Mouse (Mus musculus): Measurements from ENCODE around the gene Rtbdn. TPM values are rescaled to one million over a fixed set of nuclear protein-coding genes. Genes with fewer than 3 reads are reported as not detected.

Gene Rtbdn
- polyA plus RNA-seq, 1 experiment from 2014 or later: 0.30 TPM

GRCm38 (mm10) chr8:84945633-84946527 lies 911 bp upstream of the Rtbdn start:
- Histone ChIP-seq H3K9ac (replicated peaks; ENCODE audit: low read length) (peak overlapping the region; percentile 33; the same call in 1 of the 2 replicates), H3K27ac (ENCODE audit: low read length) (no peak overlapping the region), H3K9me3 (ENCODE audit: low read length) (no peaks in the 10 kb centered on the region), H3K4me3 (ENCODE audit: low read length) (peak overlapping the region; percentile 49), H3K4me1 (ENCODE audit: insufficient read depth, low read length) (peaks cover 12% of the 10 kb centered on the region), H3K36me3 (ENCODE audit: insufficient read depth, low read length) (no peaks in the 10 kb centered on the region), H3K27me3 (ENCODE audit: insufficient read depth, low read length) (peaks cover 67% of the 10 kb centered on the region), H3K4me2 (replicated peaks; ENCODE audit: low read depth, low read length) (peak overlapping the region; percentile 69)
- ATAC-seq (ENCODE audit: low FRiP score, low TSS enrichment): no peak
- 2% methylated on average over 43 of the region's 67 CpGs for WGBS

- ATAC-seq (ENCODE audit: low FRiP score, low TSS enrichment): peak; percentile 37; the same call in 1 of the 2 replicates
- H3K27ac ChIP-seq (ENCODE audit: low read length): no peak overlapping the region
Observed at GRCm38 (mm10) chr8:84947241-84947545, 402 bp downstream of the Rtbdn start.

GRCm38 (mm10) chr8:84949753-84950152 lies 3.0 kb downstream of the Rtbdn start:
- H3K9ac ChIP-seq (replicated peaks; ENCODE audit: low read length): no peak overlapping the region
- H3K36me3 ChIP-seq (ENCODE audit: insufficient read depth, low read length): no peaks in the 10 kb centered on the region
- H3K4me1 ChIP-seq (ENCODE audit: insufficient read depth, low read length): peaks cover 12% of the 10 kb centered on the region
- no peaks in the 10 kb centered on the region for H3K9me3 ChIP-seq (ENCODE audit: low read length)
- WGBS: 20% methylated on average over 12 of the region's 12 CpGs
- H3K27me3 ChIP-seq (ENCODE audit: insufficient read depth, low read length): peaks cover 58% of the 10 kb centered on the region
- no peak overlapping the region for H3K4me3 ChIP-seq (ENCODE audit: low read length)
- ATAC-seq (ENCODE audit: low FRiP score, low TSS enrichment): no peak
- H3K27ac ChIP-seq (ENCODE audit: low read length): no peak overlapping the region
- H3K4me2 ChIP-seq (replicated peaks; ENCODE audit: low read depth, low read length): no peak overlapping the region

More at GRCm38 (mm10) chr8:84947241-84947545, 402 bp downstream of the Rtbdn start:
- peaks cover 12% of the 10 kb centered on the region for H3K4me1 ChIP-seq (ENCODE audit: insufficient read depth, low read length)
- 11% methylated on average over 9 of the region's 9 CpGs for WGBS
- peaks cover 68% of the 10 kb centered on the region for H3K27me3 ChIP-seq (ENCODE audit: insufficient read depth, low read length)
- H3K4me3 ChIP-seq (ENCODE audit: low read length): no peak overlapping the region
- no peak overlapping the region for H3K4me2 ChIP-seq (replicated peaks; ENCODE audit: low read depth, low read length)
- H3K9ac ChIP-seq (replicated peaks; ENCODE audit: low read length): no peak overlapping the region
- no peaks in the 10 kb centered on the region for H3K36me3 ChIP-seq (ENCODE audit: insufficient read depth, low read length)
- no peaks in the 10 kb centered on the region for H3K9me3 ChIP-seq (ENCODE audit: low read length)

- no peak overlapping the region for H3K4me3 ChIP-seq (ENCODE audit: low read length)
- 10% methylated on average over 18 of the region's 18 CpGs for WGBS
- H3K27me3 ChIP-seq (ENCODE audit: insufficient read depth, low read length): peaks cover 34% of the 10 kb centered on the region
- H3K36me3 ChIP-seq (ENCODE audit: insufficient read depth, low read length): peaks cover 5% of the 10 kb centered on the region; the same call in 1 of the 2 replicates
- H3K9ac ChIP-seq (replicated peaks; ENCODE audit: low read length): no peak overlapping the region
- 0 out of 2 replicates have a peak overlapping the region, but pooled peaks have one; percentile 4 for H3K4me2 ChIP-seq (replicated peaks; ENCODE audit: low read depth, low read length)
- ATAC-seq (ENCODE audit: low FRiP score, low TSS enrichment): 0 out of 2 replicates have a peak, but pooled peaks have one; percentile 50
- H3K9me3 ChIP-seq (ENCODE audit: low read length): no peaks in the 10 kb centered on the region
- no peaks in the 10 kb centered on the region for H3K4me1 ChIP-seq (ENCODE audit: insufficient read depth, low read length)
- H3K27ac ChIP-seq (ENCODE audit: low read length): no peak overlapping the region
Observed at GRCm38 (mm10) chr8:84952612-84953255, 5.9 kb downstream of the Rtbdn start.

- no peak for ATAC-seq (ENCODE audit: low FRiP score, low TSS enrichment)
- no peaks in the 10 kb centered on the region for H3K9me3 ChIP-seq (ENCODE audit: low read length)
- H3K36me3 ChIP-seq (ENCODE audit: insufficient read depth, low read length): peaks cover 23% of the 10 kb centered on the region; the same call in 1 of the 2 replicates
- H3K4me2 ChIP-seq (replicated peaks; ENCODE audit: low read depth, low read length): no peak overlapping the region
- no peak overlapping the region for H3K27ac ChIP-seq (ENCODE audit: low read length)
- peaks cover 9% of the 10 kb centered on the region; the same call in 1 of the 2 replicates for H3K27me3 ChIP-seq (ENCODE audit: insufficient read depth, low read length)
- no peak overlapping the region for H3K9ac ChIP-seq (replicated peaks; ENCODE audit: low read length)
- no peaks in the 10 kb centered on the region for H3K4me1 ChIP-seq (ENCODE audit: insufficient read depth, low read length)
- 51% methylated on average over 2 of the region's 2 CpGs for WGBS
- H3K4me3 ChIP-seq (ENCODE audit: low read length): no peak overlapping the region
Observed at GRCm38 (mm10) chr8:84956768-84957167, 10.0 kb downstream of the Rtbdn start.

GRCm38 (mm10) chr8:84959811-84960210 lies 13.0 kb downstream of the Rtbdn start:
- H3K4me1 ChIP-seq (ENCODE audit: insufficient read depth, low read length): peaks cover under 1% of the 10 kb centered on the region
- H3K9ac ChIP-seq (replicated peaks; ENCODE audit: low read length): no peak overlapping the region
- H3K4me3 ChIP-seq (ENCODE audit: low read length): no peak overlapping the region
- 89% methylated on average over 7 of the region's 7 CpGs for WGBS
- H3K36me3 ChIP-seq (ENCODE audit: insufficient read depth, low read length): peaks cover 23% of the 10 kb centered on the region; the same call in 1 of the 2 replicates
- no peak overlapping the region for H3K27ac ChIP-seq (ENCODE audit: low read length)
- ATAC-seq (ENCODE audit: low FRiP score, low TSS enrichment): no peak
- no peaks in the 10 kb centered on the region for H3K27me3 ChIP-seq (ENCODE audit: insufficient read depth, low read length)
- no peak overlapping the region for H3K4me2 ChIP-seq (replicated peaks; ENCODE audit: low read depth, low read length)
- no peaks in the 10 kb centered on the region for H3K9me3 ChIP-seq (ENCODE audit: low read length)

- ATAC-seq (ENCODE audit: low FRiP score, low TSS enrichment): no peak
Observed at GRCm38 (mm10) chr8:84963952-84964351, 17.2 kb downstream of the Rtbdn start.

GRCm38 (mm10) chr8:84965731-84966291 lies 19.0 kb downstream of the Rtbdn start:
- peak; percentile 89 for ATAC-seq (ENCODE audit: low FRiP score, low TSS enrichment)
- peak overlapping the region; percentile 70 for H3K9ac ChIP-seq (replicated peaks; ENCODE audit: low read length)
- H3K9me3 ChIP-seq (ENCODE audit: low read length): no peaks in the 10 kb centered on the region
- WGBS: under 1% methylated on average over 41 of the region's 41 CpGs
- H3K4me3 ChIP-seq (ENCODE audit: low read length): peak overlapping the region; percentile 64
- peak overlapping the region; percentile 90 for H3K4me2 ChIP-seq (replicated peaks; ENCODE audit: low read depth, low read length)
- H3K4me1 ChIP-seq (ENCODE audit: insufficient read depth, low read length): peaks cover 28% of the 10 kb centered on the region
- H3K27ac ChIP-seq (ENCODE audit: low read length): peak overlapping the region; percentile 67
- peaks cover 3% of the 10 kb centered on the region; the same call in 1 of the 2 replicates for H3K36me3 ChIP-seq (ENCODE audit: insufficient read depth, low read length)
- no peaks in the 10 kb centered on the region for H3K27me3 ChIP-seq (ENCODE audit: insufficient read depth, low read length)

More at GRCm38 (mm10) chr8:84963952-84964351, 17.2 kb downstream of the Rtbdn start:
- H3K4me1 ChIP-seq (ENCODE audit: insufficient read depth, low read length): peaks cover 22% of the 10 kb centered on the region
- no peak overlapping the region for H3K4me3 ChIP-seq (ENCODE audit: low read length)
- H3K4me2 ChIP-seq (replicated peaks; ENCODE audit: low read depth, low read length): no peak overlapping the region
- peaks cover 9% of the 10 kb centered on the region; the same call in 1 of the 2 replicates for H3K36me3 ChIP-seq (ENCODE audit: insufficient read depth, low read length)
- 89% methylated on average over 4 of the region's 4 CpGs for WGBS
- no peak overlapping the region for H3K9ac ChIP-seq (replicated peaks; ENCODE audit: low read length)
- H3K27me3 ChIP-seq (ENCODE audit: insufficient read depth, low read length): no peaks in the 10 kb centered on the region
- H3K9me3 ChIP-seq (ENCODE audit: low read length): no peaks in the 10 kb centered on the region
- H3K27ac ChIP-seq (ENCODE audit: low read length): no peak overlapping the region

- Histone ChIP-seq H3K4me3 (ENCODE audit: low read length) (no peak overlapping the region), H3K9me3 (ENCODE audit: low read length) (no peaks in the 10 kb centered on the region), H3K4me2 (replicated peaks; ENCODE audit: low read depth, low read length) (no peak overlapping the region), H3K4me1 (ENCODE audit: insufficient read depth, low read length) (peaks cover 33% of the 10 kb centered on the region), H3K9ac (replicated peaks; ENCODE audit: low read length) (no peak overlapping the region), H3K27ac (ENCODE audit: low read length) (peak overlapping the region; percentile 25; the same call in 1 of the 2 replicates), H3K36me3 (ENCODE audit: insufficient read depth, low read length) (peaks cover 9% of the 10 kb centered on the region), H3K27me3 (ENCODE audit: insufficient read depth, low read length) (no peaks in the 10 kb centered on the region)
- WGBS: 39% methylated on average over 3 of the region's 3 CpGs
- ATAC-seq (ENCODE audit: low FRiP score, low TSS enrichment): 0 out of 2 replicates have a peak, but pooled peaks have one; percentile 1
Observed at GRCm38 (mm10) chr8:84966603-84967002, 19.8 kb downstream of the Rtbdn start.
